Mouse (Mus musculus) myocyte (in vitro differentiated cells): ENCODE results near the gene Ccl6. TPM values are rescaled to one million over a fixed set of nuclear protein-coding genes. Genes with fewer than 3 reads are reported as not detected.

Experiments
- H3K27me3 ChIP-seq: one replicate; pipeline ENCODE4 v1.6.1; 2011; ENCODE audit not compliant: control insufficient read depth, insufficient read depth, insufficient read length
- H3K36me3 ChIP-seq: one replicate; pipeline ENCODE4 v1.6.1; 2011; ENCODE audit not compliant: control insufficient read depth, insufficient read depth
- H3K4me2 ChIP-seq: one replicate; pipeline ENCODE4 v1.6.1; 2011; ENCODE audit warnings: low read depth, control low read depth
- H3K4me3 ChIP-seq: one replicate; pipeline ENCODE4 v1.5.1; 2011; ENCODE audit warnings: mild to moderate bottlenecking, control low read depth, moderate library complexity
- H3K79me2 ChIP-seq: one replicate; pipeline ENCODE4 v1.6.1; 2011; ENCODE audit not compliant: control insufficient read depth, insufficient read depth
- H3ac ChIP-seq: one replicate; pipeline ENCODE4 v1.6.1; 2011; ENCODE audit not compliant: control insufficient read depth, insufficient read length
- CEBPB ChIP-seq: IDR thresholded peaks from 2 replicates; pipeline ENCODE4 v1.6.1; 2011; ENCODE audit warnings: mild to moderate bottlenecking, moderate library complexity; ENCODE audit not compliant: poor library complexity, insufficient read depth, severe bottlenecking
- E2F4 ChIP-seq: IDR thresholded peaks from one replicate; pipeline ENCODE4 v1.6.1; 2011; ENCODE audit warnings: mild to moderate bottlenecking, control low read depth, moderate library complexity; ENCODE audit not compliant: insufficient read depth
- MAX ChIP-seq: IDR thresholded peaks from one replicate; pipeline ENCODE4 v1.6.1; 2011; ENCODE audit warnings: low read depth, mild to moderate bottlenecking, control low read depth
- MYOD1 ChIP-seq, 3 experiments: IDR thresholded peaks; one replicate each; pipeline ENCODE4 v1.6.1; 2011; ENCODE audit warnings: control low read depth in 2 of 3, low read depth in 2 of 3, mild to moderate bottlenecking in 2 of 3, moderate library complexity in 1 of 3; ENCODE audit not compliant: insufficient read length in 2 of 3, control insufficient read depth in 1 of 3
- MYOG ChIP-seq, 3 experiments: IDR thresholded peaks; one replicate each; pipeline ENCODE4 v1.6.1; 2011; ENCODE audit warnings: control low read depth in 2 of 3, low read depth in 2 of 3, mild to moderate bottlenecking in 2 of 3; ENCODE audit not compliant: insufficient read length in 2 of 3, control insufficient read depth in 1 of 3, insufficient read depth in 1 of 3
- POLR2A ChIP-seq: IDR thresholded peaks from one replicate; pipeline ENCODE4 v1.6.1; 2011; ENCODE audit warnings: low read depth, mild to moderate bottlenecking, control low read depth, moderate library complexity; ENCODE audit not compliant: insufficient read length
- POLR2AphosphoS2 ChIP-seq: IDR thresholded peaks from one replicate; pipeline ENCODE4 v1.6.1; 2011; ENCODE audit warnings: low read depth, control low read depth; ENCODE audit not compliant: insufficient read length
- REST ChIP-seq: IDR thresholded peaks from one replicate; pipeline ENCODE4 v1.6.1; 2011; ENCODE audit warnings: mild to moderate bottlenecking, control low read depth, moderate library complexity; ENCODE audit not compliant: insufficient read depth, insufficient read length
- SRF ChIP-seq: IDR thresholded peaks from one replicate; pipeline ENCODE4 v1.6.1; 2011; ENCODE audit warnings: low read depth; ENCODE audit not compliant: control insufficient read depth, insufficient read length
- TCF12 ChIP-seq: IDR thresholded peaks from one replicate; pipeline ENCODE4 v1.6.1; 2011; ENCODE audit warnings: mild to moderate bottlenecking, control low read depth; ENCODE audit not compliant: poor library complexity, insufficient read depth, severe bottlenecking
- TCF3 ChIP-seq: IDR thresholded peaks from one replicate; pipeline ENCODE4 v1.6.1; 2011; ENCODE audit warnings: low read depth, control low read depth; ENCODE audit not compliant: insufficient read length
- USF1 ChIP-seq: IDR thresholded peaks from one replicate; pipeline ENCODE4 v1.6.1; 2011; ENCODE audit warnings: low read depth, mild to moderate bottlenecking, control low read depth, moderate library complexity
- polyA plus RNA-seq: library from polyadenylated mRNA; unstranded; fragments of >200 nt; fragmentation: generic; extraction: Trizol; gene quantifications from one replicate; pipeline ENCODE4 v1.2.1, GENCODE M21; 2012; ENCODE audit warnings: missing spikeins

Gene Ccl6
- polyA plus RNA-seq, 1 experiment = 0.04 TPM

- no peaks in the 10 kb centered on the region for H3K27me3 ChIP-seq
- no peak for TF ChIP-seq POLR2AphosphoS2
- no peak for TF ChIP-seq CEBPB
- no peak for TF ChIP-seq USF1
- no peak for TF ChIP-seq MYOD1 (IDR thresholded peaks at IDR 0.05; ENCODE audit: control insufficient read depth in 1 of 3, insufficient read length in 2 of 3, low read depth in 2 of 3)
Observed at GRCm38 (mm10) chr11:83581626-83582610, 11.0 kb downstream of the Ccl6 start.

GRCm38 (mm10) chr11:83580699-83581232, 12.1 kb downstream of the Ccl6 start:
- H3ac ChIP-seq = no peak overlapping the region
- peak overlapping the region; percentile 46 for H3K4me2 ChIP-seq
- H3K27me3 ChIP-seq = no peaks in the 10 kb centered on the region
- H3K4me3 ChIP-seq = no peak overlapping the region
- no peak for TF ChIP-seq POLR2A
- TF ChIP-seq USF1 = peak; percentile 53
- no peak for TF ChIP-seq TCF12
- no peak for TF ChIP-seq MYOG (IDR thresholded peaks at IDR 0.05; ENCODE audit: control insufficient read depth in 1 of 3, insufficient read depth in 1 of 3, insufficient read length in 2 of 3, low read depth in 2 of 3)
- TF ChIP-seq CEBPB = 0 out of 2 replicates have a peak, but pooled peaks have one; percentile 24
- peak; percentile 48 for TF ChIP-seq SRF
- no peaks in the 10 kb centered on the region for H3K36me3 ChIP-seq
- H3K79me2 ChIP-seq = no peaks in the 10 kb centered on the region

More at GRCm38 (mm10) chr11:83581626-83582610, 11.0 kb downstream of the Ccl6 start:
- Histone ChIP-seq H3K4me3 (no peak overlapping the region), H3ac (no peak overlapping the region), H3K79me2 (no peaks in the 10 kb centered on the region), H3K36me3 (no peaks in the 10 kb centered on the region), H3K4me2 (peak overlapping the region; percentile 57)

GRCm38 (mm10) chr11:83578999-83579398, 13.9 kb downstream of the Ccl6 start:
- Histone ChIP-seq H3K79me2 (no peaks in the 10 kb centered on the region), H3K4me2 (no peak overlapping the region), H3K27me3 (no peaks in the 10 kb centered on the region), H3K4me3 (no peak overlapping the region), H3ac (no peak overlapping the region), H3K36me3 (no peaks in the 10 kb centered on the region)
- TF ChIP-seq SRF (no peak), MYOD1 (IDR thresholded peaks at IDR 0.05; ENCODE audit: control insufficient read depth in 1 of 3, insufficient read length in 2 of 3, low read depth in 2 of 3) (peak in 1 of 3 experiments; percentile 19), REST (no peak)

- Histone ChIP-seq H3ac (no peak within 1 kb of the TSS), H3K36me3 (no peaks in the 10 kb centered on the region), H3K79me2 (no peaks in the 10 kb centered on the region), H3K4me2 (peak within 1 kb of the TSS; percentile 61), H3K27me3 (no peaks in the 10 kb centered on the region), H3K4me3 (no peak within 1 kb of the TSS)
- no peak for TF ChIP-seq CEBPB
- TF ChIP-seq REST = no peak
- TF ChIP-seq POLR2AphosphoS2 = no peak
- TF ChIP-seq USF1 = no peak
- TF ChIP-seq MAX = no peak
- no peak for TF ChIP-seq MYOG (IDR thresholded peaks at IDR 0.05; ENCODE audit: control insufficient read depth in 1 of 3, insufficient read depth in 1 of 3, insufficient read length in 2 of 3, low read depth in 2 of 3)
- no peak for TF ChIP-seq MYOD1 (IDR thresholded peaks at IDR 0.05; ENCODE audit: control insufficient read depth in 1 of 3, insufficient read length in 2 of 3, low read depth in 2 of 3)
- no peak for TF ChIP-seq SRF
- TF ChIP-seq POLR2A = no peak
- TF ChIP-seq TCF3 = no peak
- TF ChIP-seq E2F4 = no peak
- TF ChIP-seq TCF12 = no peak
Observed at GRCm38 (mm10) chr11:83578186-83578760, 14.6 kb downstream of the Ccl6 start, which contains the start of gene Ccl9. TSS of gene Ccl9 (minus strand) at chr11:83578636.
